Mouse (Mus musculus) neural tube, embryonic 13.5 days (tissue): ENCODE results near the gene Phospho1. TPM values are rescaled to one million over a fixed set of nuclear protein-coding genes. Genes with fewer than 3 reads are reported as not detected.

Experiments used
- polyA plus RNA-seq: library from polyadenylated mRNA; unstranded; fragments of >200 nt; fragmentation: Nextera tagmentation; extraction: Ambion mirVana; gene quantifications from 2 replicates; pipeline ENCODE4 v1.2.1, GENCODE M21; 2015

Phospho1 gene
- polyA plus RNA-seq, 1 experiment from 2014 or later: not detected

Other genes starting within 250 kb of the Phospho1 start
- gene Ngfr, start 236.8 kb upstream of the Phospho1 start, polyA plus RNA-seq: 97.1 and 121 TPM in 2 replicates
- 185 and 188 TPM in 2 replicates for gene Phb, start 157.5 kb upstream of the Phospho1 start, polyA plus RNA-seq
- gene Zfp652, start 111.8 kb upstream of the Phospho1 start, polyA plus RNA-seq: 28.8 and 30.1 TPM in 2 replicates
- gene B130006D01Rik, start 100.9 kb upstream of the Phospho1 start, polyA plus RNA-seq: 1.3 TPM in 2 replicates
- gene Gngt2, start 12.7 kb downstream of the Phospho1 start, polyA plus RNA-seq: 3.2 and 4.6 TPM in 2 replicates
- 2.5 and 2.6 TPM in 2 replicates for gene Abi3, start 18.0 kb downstream of the Phospho1 start, polyA plus RNA-seq
- not detected in 2 replicates for gene B4galnt2, start 90.4 kb downstream of the Phospho1 start, polyA plus RNA-seq
- gene Igf2bp1, start 181.4 kb downstream of the Phospho1 start, polyA plus RNA-seq: 16.7 and 21.2 TPM in 2 replicates
- not detected in 2 replicates for gene Gip, start 200.0 kb downstream of the Phospho1 start, polyA plus RNA-seq
- gene Snf8, start 210.4 kb downstream of the Phospho1 start, polyA plus RNA-seq: 129 TPM in 2 replicates
- 31.5 and 33.0 TPM in 2 replicates for gene Ube2z, start 240.9 kb downstream of the Phospho1 start, polyA plus RNA-seq